Mouse (Mus musculus) left cerebral cortex, postnatal 36 days (tissue): Measurements from ENCODE around the gene Gtf3a. TPM values are rescaled to one million over a fixed set of nuclear protein-coding genes. Genes with fewer than 3 reads are reported as not detected.
"Not testable (repeated sequence)": the region's sequence is repeated elsewhere in the genome, so short reads cannot be mapped to it uniquely, and the experiment has no call there.

ENCODE experiments used
- DNase-seq, 2 experiments: peaks; one replicate each; pipeline ENCODE4 v3.0.0; 2021 to 2022; ENCODE audit warnings: low spot score in 2 of 2, mixed read lengths in 1 of 2
- intact Hi-C: fragments of 180-260 bp; cut with DNase I; formaldehyde crosslinking; loops from one replicate; pipeline ENCODE4 v1.15.1; 2025
- total RNA-seq, 2 experiments: library from RNA; stranded (reverse); gene quantifications; 2 replicates each; pipeline ENCODE4 v1.2.3; 2021

Gtf3a gene
- total RNA-seq, 2 experiments from 2014 or later = 21.0 to 27.2 TPM

DNA sequence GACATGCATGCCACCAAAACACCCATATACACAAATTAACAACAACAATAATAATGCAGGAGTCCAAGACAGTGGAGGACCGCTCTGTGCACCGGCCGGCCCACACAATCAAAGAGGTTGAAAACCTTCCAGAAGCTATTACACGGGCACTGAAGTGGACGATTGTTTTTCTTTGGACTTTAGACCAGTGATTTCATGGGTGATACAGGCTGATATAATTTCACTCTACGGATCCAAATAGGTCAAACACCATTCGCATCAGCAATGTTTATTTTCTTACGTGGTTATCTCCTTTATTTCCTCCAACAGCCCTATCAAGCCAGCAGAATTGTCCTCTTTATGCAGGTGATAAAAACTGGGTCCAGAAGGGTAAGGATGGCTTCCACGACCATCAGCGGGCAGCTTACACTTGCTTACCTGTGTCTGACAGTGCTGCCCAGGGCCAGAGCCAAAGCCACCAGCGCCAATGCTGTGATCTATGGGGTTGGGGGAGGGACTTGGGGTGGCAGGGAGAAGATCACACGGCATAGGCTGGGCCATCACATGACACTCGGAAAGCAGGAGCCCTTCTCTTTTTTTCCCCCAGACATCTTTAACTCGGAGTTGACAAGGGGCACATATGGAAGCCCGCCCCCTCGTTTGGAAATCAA lies 16.4 kb upstream of the Gtf3a start:
- no peak for DNase-seq
- intact Hi-C loops = no loop called here

DNA sequence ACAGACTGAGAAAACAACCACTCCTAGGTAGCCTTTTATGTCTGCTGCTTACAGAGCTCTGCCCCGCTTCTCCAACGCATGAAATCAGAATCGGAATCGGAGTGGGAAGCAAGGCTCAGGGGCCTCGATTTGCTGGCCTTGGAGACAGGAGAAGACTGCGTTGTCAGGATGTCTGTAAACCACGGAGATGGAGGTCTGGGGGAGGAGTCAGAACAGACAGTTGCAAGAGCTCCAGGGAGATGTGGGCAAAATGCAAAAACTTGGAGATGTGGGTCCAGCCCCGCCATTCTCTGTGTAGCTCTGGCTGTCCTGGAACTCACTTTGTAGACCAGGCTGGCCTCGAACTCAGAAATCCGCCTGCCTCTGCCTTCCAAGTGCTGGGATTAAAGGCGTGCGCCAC lies 15.0 kb upstream of the Gtf3a start:
- intact Hi-C loops = no loop called here

DNA sequence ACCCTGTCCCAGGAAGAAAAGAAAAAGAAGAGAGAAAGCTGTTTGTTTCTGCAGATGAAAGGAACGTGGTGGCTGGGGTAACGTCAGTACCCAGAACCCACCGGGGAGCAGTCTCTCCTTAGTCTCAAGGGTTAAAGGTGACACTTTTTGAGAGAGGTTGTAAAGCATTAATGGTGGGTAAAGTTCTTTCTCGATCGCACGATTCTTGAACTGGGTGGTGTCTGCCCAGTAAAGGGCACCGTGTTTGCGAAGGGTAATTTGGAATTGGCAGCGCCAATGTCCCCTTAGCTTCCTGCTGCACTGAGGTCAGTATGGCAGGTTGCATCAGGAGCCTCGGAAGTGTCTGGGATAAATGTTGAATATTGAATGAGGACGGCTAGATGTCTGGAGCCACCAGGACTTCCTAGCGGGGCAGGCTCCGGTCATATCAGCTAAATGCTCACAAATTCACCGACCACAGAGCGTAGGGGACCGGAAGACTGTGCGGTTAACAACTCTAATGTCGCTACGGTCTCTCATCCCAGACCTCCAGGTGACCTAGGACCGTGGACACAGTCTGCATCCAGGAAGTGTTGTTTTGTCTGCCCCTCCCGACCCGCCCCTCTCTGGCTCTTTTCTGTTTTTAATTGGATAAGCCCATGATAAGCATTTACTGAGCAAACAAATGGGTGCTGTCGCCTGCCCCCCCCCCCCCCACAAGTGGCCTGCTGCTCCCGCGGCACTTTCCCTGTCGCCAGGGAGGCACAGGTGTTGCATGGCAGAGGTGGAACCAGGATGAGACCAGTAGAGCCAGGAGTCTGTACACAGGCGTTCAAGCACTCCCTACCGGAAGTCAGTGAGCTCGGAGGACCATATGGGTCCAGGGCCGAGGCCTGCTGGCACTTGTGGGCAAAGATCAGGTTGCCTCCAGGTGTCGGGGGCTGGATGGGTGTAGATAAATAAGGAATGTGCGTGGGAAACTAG lies 10.6 kb upstream of the Gtf3a start:
- no peak for DNase-seq
- intact Hi-C loops = no loop called here

More for the DNA sequence above, 15.0 kb upstream of the Gtf3a start:
- DNase-seq = no peak

DNA sequence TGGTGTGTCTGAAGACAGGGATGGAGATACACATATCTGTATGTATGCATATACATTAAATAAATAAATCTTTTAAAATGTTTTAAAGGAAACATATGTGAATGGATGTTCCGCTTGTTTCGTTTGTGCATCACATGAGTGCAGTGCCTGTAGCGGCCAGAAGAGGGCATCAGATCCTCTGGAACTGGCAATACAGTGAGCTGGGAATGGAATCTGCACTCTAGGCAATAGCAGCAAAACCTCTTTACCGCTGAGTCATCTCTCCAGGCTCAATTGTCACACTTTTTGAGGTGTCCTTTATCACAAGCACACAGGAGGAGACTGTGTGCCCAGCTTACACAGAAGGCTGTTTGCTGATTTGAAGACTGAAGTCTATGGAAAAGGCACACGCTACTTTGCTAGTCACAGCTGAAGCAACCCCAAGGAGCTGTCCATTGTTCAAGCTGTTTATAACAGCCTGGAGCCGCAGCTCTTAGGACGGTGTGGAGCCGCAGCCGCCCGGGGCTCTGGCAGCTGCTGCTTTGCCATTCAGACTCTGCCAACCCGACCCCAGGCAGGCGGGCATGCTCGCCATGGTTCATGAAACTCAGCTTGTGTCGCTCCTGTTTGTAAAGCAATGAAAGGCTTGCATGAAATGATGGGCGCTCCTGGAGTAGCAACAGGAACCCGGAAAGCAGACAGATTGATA lies 9.2 kb upstream of the Gtf3a start:
- DNase-seq = no peak
- intact Hi-C loops = loop anchor here (1.0 kb wide), 1 partner anchor 288 kb away; no protein-coding TSS in a partner anchor

DNA sequence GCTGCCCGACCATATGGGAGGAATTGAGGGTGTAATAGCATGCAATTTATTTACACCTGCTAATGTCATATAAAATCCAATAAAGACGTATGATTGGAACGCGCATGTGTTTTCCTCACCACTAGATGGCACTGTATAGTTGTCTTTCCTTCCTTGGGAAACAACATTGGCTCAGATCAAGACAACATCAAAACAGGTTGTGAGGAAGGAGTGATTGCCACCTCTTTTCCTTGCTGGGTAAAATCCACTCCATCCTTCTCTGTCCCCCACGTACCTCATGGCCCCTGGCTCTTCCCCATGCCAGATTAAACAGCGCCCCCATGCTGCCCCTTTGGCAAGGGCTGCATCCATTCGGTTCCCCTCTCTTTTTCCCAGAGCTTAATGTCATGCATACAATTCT lies 8.2 kb upstream of the Gtf3a start:
- intact Hi-C loops = no loop called here
- DNase-seq = no peak

DNA sequence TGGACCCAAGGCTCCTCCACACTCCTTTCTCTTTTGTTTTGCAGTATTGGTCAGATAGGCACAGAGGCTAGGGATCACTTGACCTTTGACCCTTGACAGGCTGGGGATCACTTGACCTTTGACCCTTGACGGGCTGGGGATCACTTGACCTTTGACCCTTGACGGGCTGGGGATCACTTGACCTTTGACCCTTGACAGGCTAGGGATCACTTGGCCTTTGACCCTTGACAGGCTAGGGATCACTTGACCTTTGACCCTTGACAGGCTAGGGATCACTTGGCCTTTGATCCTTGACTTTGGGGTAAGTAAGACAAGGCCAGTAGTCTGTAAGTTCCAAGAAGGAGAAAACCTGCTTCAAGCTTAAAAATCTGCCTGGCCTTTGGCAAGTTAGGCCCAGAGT lies 6.5 kb upstream of the Gtf3a start:
- intact Hi-C loops, DNase-seq: not testable (repeated sequence)

DNA sequence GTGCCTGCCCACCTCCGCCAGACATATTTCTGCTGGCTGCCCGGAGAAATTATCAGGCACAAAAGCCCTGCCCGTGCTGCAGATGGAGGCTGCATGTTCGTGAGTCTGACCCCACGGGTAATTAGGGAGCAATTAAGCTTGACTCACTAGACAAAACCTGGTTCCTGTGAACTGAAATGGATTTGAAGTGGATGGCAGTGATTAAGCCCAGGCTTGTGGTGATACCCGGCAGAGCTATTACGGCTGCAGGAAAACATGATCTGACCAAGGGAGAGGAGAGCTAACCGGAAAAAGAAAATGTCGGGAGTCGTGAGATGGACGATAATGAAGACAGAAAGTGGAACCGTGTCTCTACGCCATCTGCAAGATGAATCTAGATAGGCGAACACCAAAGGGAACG lies 5.5 kb upstream of the Gtf3a start:
- intact Hi-C loops = no loop called here
- DNase-seq = no peak

DNA sequence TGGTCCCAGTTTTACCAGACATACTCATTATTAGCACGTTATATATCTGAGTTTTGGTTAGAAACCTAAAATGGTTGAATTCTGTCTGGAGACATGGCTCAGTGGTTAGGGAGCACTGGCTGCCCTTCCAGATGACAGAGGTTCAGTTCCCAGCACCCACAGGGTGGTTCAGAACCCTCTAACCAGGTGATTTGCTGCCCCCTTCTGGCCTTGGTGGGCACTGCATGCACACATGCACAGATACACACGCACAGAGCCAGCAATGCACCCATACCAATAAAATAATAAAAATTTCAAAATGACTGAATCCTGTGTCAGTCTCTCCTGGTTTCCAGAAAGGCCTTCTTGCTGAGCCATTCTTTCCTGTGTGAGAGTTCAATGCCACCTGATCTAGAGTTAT lies 3.9 kb upstream of the Gtf3a start:
- intact Hi-C loops = no loop called here
- no peak for DNase-seq

DNA sequence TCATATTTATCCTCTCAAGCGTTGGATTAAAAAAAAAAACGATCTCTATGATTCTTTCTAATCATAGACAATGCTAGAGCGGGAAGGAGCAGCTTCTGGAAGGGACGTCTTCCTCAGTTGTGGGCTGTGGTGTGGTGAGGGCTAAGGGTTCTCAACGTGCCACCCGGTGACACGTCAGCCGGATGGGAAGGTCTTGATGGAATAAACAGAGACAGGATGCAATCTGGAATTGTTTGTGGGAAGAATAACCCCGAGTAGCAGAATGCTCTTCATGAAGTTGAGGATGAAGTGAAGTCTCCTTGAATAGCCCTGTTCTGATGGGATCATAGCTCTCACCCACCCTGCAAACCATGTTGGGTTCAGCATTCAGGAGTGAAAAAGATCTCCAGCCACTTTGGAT lies 1.8 kb upstream of the Gtf3a start:
- intact Hi-C loops = loop anchor here (5.0 kb wide), 1 partner anchor 131 kb away; the partner anchor contains the start of genes Lnx2 and Polr1d
- no peak for DNase-seq

DNA sequence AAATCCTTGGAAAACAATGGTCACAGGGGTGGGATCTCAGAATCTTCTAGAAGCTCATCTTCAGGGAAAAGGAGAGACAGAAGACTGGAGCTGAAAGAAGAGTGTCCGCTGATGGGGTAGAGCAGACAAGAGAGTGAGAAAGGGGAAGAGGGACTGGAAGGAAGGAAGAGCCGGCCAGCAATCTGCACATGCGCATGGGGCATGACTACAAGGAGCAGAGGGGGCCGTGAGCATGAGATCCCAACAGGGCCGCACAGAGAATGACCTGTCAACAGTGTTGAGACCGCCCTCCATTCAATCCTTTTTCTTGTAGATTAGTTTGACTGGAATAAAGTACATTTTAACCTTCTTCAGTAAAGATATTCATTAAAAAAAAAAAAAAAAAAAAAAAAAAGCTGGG lies 960 bp upstream of the Gtf3a start:
- intact Hi-C loops = loop anchor here (5.0 kb wide), 1 partner anchor 130 kb away; the partner anchor contains the start of genes Lnx2 and Polr1d
- DNase-seq = no peak

DNA sequence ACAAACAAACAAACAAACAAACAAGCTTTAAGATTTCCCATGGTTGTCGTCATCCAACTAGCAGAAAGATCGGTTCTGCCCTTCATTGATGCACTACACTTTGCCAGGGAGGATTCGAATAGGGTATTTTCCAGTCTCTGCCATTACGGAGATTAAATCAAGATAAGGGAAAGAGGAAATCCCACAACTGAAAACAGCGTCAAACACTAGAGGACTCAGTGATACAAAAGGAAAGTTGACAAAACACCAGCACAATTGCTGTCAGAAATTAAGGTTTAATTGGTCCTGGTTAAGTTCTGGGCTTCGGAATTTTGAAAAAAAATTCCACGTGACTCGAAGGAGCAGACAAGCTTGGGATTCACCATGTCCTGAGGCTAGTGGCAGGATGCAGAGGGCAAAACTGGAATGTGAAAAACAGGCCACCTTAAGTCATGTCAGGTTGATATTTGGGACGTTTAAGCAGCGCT lies 383 bp upstream of the Gtf3a start:
- DNase-seq = no peak
- intact Hi-C loops = loop anchor here (1.0 to 5.0 kb wide), 2 partner anchors 15 to 129 kb away; partner anchors contain the start of genes Lnx2, Mtif3 and Polr1d

DNA sequence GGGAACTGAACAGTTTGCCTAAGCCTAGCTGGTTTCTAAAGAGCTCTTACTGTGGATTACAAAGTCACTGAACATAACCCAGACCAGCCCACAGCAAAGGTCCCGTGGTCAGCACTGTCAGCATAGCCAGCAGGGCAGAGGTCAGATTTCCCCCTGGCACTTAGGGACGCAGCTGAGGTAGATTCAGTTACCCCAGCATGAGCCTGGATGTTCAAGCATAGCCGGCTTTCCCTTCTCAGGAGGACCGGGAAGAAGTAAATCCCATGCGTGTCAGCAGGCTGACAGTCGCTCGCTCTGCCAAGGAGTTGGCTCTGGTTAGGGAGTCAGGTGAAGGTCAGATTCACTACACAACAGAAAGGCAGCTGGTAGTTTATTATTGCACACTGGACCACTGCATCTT lies 6.1 kb downstream of the Gtf3a start:
- no peak for DNase-seq

DNA sequence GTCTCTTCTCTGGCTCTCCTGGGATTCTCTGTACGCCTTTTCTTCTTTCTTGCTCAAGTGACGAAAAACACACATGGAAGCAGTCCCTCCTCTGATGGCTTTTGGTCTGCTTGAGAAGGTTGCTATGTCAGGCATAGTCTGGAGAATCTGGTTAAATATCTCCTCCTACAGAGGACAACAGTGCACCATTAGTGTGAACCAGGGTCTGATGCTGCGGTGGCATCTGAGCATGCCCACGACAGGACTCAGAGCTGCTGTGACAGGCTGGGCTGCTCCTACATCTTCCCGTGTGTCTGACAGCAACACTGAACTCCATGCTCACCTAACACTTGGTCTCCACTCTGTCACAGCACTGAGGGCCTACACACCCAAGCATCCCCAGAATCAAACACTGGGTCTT lies 7.2 kb downstream of the Gtf3a start:
- intact Hi-C loops = no loop called here
- DNase-seq = no peak

More for the DNA sequence above, 6.1 kb downstream of the Gtf3a start:
- intact Hi-C loops = no loop called here

DNA sequence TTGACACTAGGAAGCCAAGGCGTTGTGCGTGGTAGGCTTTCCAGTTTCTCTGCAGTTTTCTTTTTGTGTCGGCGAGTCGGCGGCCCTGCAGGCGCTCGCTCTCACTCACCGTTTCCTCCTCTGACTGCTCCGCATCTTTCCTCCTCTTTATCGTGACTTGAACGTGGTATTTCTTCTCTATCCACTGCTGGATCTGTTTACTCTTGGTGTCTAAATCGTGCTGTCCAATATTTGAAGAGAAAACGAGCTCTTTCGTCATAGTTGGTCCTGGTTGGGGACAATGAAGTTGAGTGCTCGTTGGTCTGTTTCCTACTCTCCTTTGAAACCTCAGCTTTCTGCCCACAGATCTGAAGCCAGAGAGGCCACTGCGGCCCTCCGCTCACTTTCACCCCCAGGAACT lies 8.2 kb downstream of the Gtf3a start:
- intact Hi-C loops = no loop called here
- no peak for DNase-seq

DNA sequence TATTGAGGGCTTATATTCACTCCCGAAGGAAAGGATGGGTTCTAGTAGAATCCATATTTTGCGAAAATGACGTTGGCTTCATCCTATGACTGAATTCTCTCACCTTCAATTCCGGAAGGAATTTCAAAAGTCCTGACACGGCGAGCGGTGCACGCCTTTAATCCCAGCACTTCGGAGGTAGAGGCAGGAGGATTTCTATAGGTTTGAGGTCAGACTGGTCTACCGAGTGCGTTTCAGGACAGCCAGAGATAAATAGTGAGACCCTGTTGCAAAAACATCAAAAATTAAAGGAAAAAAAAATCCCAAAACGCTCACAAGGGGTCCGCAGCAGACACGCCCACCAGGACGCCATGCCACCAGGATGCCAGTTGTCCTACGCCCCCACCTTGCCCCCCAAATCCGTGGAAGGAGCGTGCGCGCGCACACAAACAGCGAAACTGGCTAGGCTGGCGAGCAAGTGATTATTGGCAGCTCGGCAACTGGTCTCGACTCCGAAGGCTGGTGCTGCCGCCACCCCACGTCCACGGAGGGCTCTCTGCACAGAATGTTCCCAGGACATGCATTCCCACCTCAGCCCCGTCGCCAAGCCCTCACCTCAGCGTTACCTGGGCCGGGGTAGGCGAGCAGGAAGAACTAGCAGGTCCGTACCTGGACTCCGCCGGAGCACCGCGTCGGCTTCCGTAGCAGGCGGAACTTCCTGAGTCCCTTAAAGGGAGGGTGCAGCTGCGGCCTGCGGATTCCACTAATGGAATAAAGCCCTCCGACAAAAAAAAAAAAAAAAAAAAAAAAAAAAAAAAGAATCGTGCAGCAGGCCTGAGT lies 14.9 kb downstream of the Gtf3a start, which contains the start of gene Mtif3:
TSS of gene Mtif3 (minus strand) at position 683 of the 819 bp plus-strand sequence.
- intact Hi-C loops = loop anchor here (1.0 kb wide), 1 partner anchor 15 kb away; the partner anchor contains the start of gene Gtf3a
- DNase-seq = peak; percentile 87 to 89

DNA sequence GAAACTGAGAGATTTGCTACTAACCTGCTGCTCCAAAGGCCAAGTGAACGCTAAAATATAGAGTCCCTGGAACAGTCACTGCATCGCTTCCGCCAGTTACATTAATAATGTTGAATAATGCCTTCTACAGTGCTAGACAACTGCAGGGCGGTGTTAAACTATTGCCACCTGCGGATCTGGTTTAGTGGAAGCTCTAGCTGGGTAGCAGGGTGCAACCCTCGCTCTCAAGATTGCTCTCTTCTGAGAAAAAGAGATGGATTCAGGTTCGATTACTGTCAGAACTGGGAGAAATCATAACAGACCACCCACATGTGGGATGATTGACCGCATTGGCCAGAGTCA lies 15.5 kb downstream of the Gtf3a start:
- intact Hi-C loops = loop anchor here (1.0 kb wide), 1 partner anchor 16 kb away; the partner anchor contains the start of gene Gtf3a
- DNase-seq = no peak

DNA sequence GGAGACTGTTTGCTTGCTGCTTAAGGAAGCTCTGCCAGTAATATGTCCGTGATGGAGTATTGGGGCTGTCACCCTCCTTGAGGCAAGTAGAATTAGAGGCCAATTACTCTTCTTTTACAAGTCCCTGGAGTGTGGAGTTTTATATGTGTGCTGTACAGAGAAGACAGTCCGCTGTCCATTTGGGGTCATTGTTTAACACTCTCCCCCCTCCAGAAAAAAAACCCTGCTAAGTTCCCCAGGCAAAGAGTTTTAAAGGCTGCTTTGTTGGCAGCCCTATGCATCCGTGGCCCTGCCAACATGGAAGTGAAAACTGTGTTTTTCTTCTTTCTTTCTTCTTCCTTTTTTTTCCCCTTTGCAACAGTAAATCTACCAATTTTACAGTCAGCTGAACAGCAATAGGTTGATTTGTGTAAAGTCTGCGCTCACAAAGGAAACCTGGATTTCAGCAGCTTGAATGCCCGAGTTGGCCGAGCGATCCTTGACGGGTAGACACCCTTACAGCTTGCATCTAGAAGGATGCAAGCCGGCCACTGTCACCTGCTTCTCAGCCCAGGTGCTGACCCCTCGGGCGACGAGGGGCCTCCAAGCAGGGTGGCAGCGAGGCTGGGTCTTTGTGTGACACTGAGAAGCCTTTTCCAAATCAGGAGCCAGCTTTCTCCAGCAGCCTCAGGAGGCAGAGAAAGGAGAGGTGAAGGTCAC lies 20.4 kb downstream of the Gtf3a start:
- no peak for DNase-seq
- intact Hi-C loops = no loop called here

DNA sequence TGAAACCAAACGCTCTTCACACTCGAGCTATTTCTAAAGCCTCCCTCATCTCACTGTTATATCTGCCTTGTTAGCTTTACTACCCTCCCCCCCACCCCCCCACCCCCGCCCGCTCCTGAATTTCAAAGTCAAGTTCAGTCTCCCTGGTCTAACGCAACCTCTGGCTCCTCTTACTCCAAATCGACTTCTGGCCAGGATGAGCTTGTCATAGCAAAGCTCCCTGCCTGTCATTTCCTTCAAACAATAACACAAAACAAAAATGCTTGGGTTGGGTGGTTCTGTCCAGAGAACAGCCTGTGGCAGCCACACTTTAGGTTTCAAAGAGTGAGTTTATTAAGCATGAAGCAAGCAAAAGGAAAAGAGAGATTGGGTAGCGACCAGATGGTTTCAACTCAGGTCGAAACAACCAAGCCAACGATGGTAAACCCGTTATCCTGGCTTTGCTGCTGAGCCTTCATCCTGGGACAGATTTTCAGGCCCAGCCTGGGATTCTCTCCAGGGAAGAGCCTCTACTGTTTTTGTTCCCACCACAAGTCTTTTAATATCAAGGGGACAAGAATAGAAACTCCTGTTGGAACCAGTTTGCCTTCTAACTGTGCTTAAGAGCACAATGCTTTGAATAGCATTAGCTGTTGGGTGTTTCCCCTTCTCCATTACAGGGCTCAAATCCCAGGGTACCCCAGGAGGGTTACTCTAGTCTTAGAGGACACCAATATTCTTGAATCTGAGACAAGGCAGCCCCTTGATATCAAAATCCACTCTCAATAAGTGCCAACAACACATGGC lies 23.5 kb downstream of the Gtf3a start:
- DNase-seq = no peak
- intact Hi-C loops = no loop called here
